Mouse (Mus musculus): ENCODE measurements around the gene Hnf1a. TPM values are rescaled to one million over a fixed set of nuclear protein-coding genes. Genes with fewer than 3 reads are reported as not detected.

Gene Hnf1a
- total and polyA plus RNA-seq, 2 experiments from 2014 or later = not detected

GRCm38 (mm10) chr5:114916777-114917176 is 54.1 kb downstream of the Hnf1a start:
- Histone ChIP-seq H3K27ac (ENCODE audit: low read depth, low read length) (no peak overlapping the region), H3K4me1 (ENCODE audit: insufficient read depth) (no peaks in the 10 kb centered on the region), H3K4me3 (ENCODE audit: low read depth, low read length) (no peak overlapping the region), H3K4me2 (ENCODE audit: low read depth) (no peak overlapping the region), H3K36me3 (ENCODE audit: insufficient read depth) (no peaks in the 10 kb centered on the region), H3K27me3 (ENCODE audit: insufficient read depth, low read length) (no peaks in the 10 kb centered on the region), H3K9ac (no peak overlapping the region), H3K9me3 (ENCODE audit: low read length) (no peaks in the 10 kb centered on the region)
- WGBS = 83% methylated on average over 4 of the region's 4 CpGs
- DNase-seq = no peak
- ATAC-seq = no peak
- TF ChIP-seq CTCF (IDR thresholded peaks at IDR 0.05; ENCODE audit: low read depth) = no peak

GRCm38 (mm10) chr5:114915854-114916253 is 55.0 kb downstream of the Hnf1a start:
- WGBS = 65% methylated on average over 5 of the region's 5 CpGs
- no peak for TF ChIP-seq CTCF (IDR thresholded peaks at IDR 0.05; ENCODE audit: low read depth)
- H3K4me2 ChIP-seq (ENCODE audit: low read depth) = no peak overlapping the region
- no peaks in the 10 kb centered on the region for H3K27me3 ChIP-seq (ENCODE audit: insufficient read depth, low read length)
- H3K4me3 ChIP-seq (ENCODE audit: low read depth, low read length) = no peak overlapping the region
- H3K4me1 ChIP-seq (ENCODE audit: insufficient read depth) = no peaks in the 10 kb centered on the region
- no peak overlapping the region for H3K27ac ChIP-seq (ENCODE audit: low read depth, low read length)
- no peaks in the 10 kb centered on the region for H3K9me3 ChIP-seq (ENCODE audit: low read length)
- H3K36me3 ChIP-seq (ENCODE audit: insufficient read depth) = no peaks in the 10 kb centered on the region
- DNase-seq (no peak), ATAC-seq (no peak)
- no peak overlapping the region; the same call in 1 of the 2 replicates for H3K9ac ChIP-seq

- Histone ChIP-seq H3K36me3 (ENCODE audit: insufficient read depth) (no peaks in the 10 kb centered on the region), H3K9me3 (ENCODE audit: low read length) (no peaks in the 10 kb centered on the region), H3K9ac (no peak overlapping the region), H3K4me2 (ENCODE audit: low read depth) (no peak overlapping the region), H3K27ac (ENCODE audit: low read depth, low read length) (no peak overlapping the region), H3K27me3 (ENCODE audit: insufficient read depth, low read length) (no peaks in the 10 kb centered on the region), H3K4me1 (ENCODE audit: insufficient read depth) (no peaks in the 10 kb centered on the region), H3K4me3 (ENCODE audit: low read depth, low read length) (no peak overlapping the region)
- WGBS = 73% methylated on average over 8 of the region's 8 CpGs
- no peak for DNase-seq
- no peak for ATAC-seq
- no peak for TF ChIP-seq CTCF (IDR thresholded peaks at IDR 0.05; ENCODE audit: low read depth)
These were observed 56.0 kb downstream of the Hnf1a start for GRCm38 (mm10) chr5:114914855-114915254.

- no peak overlapping the region for H3K27ac ChIP-seq (ENCODE audit: low read depth, low read length)
- no peak overlapping the region for H3K9ac ChIP-seq
- no peaks in the 10 kb centered on the region for H3K36me3 ChIP-seq (ENCODE audit: insufficient read depth)
- no peak overlapping the region for H3K4me3 ChIP-seq (ENCODE audit: low read depth, low read length)
- 58% methylated on average over 4 of the region's 4 CpGs for WGBS
- H3K9me3 ChIP-seq (ENCODE audit: low read length) = no peaks in the 10 kb centered on the region
- H3K4me1 ChIP-seq (ENCODE audit: insufficient read depth) = no peaks in the 10 kb centered on the region
- no peak for TF ChIP-seq CTCF (IDR thresholded peaks at IDR 0.05; ENCODE audit: low read depth)
- DNase-seq (no peak), ATAC-seq (no peak)
- no peaks in the 10 kb centered on the region for H3K27me3 ChIP-seq (ENCODE audit: insufficient read depth, low read length)
- H3K4me2 ChIP-seq (ENCODE audit: low read depth) = no peak overlapping the region
These were observed 57.2 kb downstream of the Hnf1a start for GRCm38 (mm10) chr5:114913686-114914085.

- Histone ChIP-seq H3K9ac (no peak overlapping the region), H3K4me2 (ENCODE audit: low read depth) (no peak overlapping the region), H3K4me3 (ENCODE audit: low read depth, low read length) (no peak overlapping the region), H3K27me3 (ENCODE audit: insufficient read depth, low read length) (no peaks in the 10 kb centered on the region), H3K4me1 (ENCODE audit: insufficient read depth) (no peaks in the 10 kb centered on the region), H3K9me3 (ENCODE audit: low read length) (no peaks in the 10 kb centered on the region), H3K27ac (ENCODE audit: low read depth, low read length) (no peak overlapping the region), H3K36me3 (ENCODE audit: insufficient read depth) (no peaks in the 10 kb centered on the region)
- ATAC-seq (no peak), DNase-seq (no peak)
- 52% methylated on average over 13 of the region's 13 CpGs for WGBS
- no peak for TF ChIP-seq CTCF (IDR thresholded peaks at IDR 0.05; ENCODE audit: low read depth)
These were observed 62.1 kb downstream of the Hnf1a start for GRCm38 (mm10) chr5:114908598-114909305.

GRCm38 (mm10) chr5:114902413-114902812 is 68.5 kb downstream of the Hnf1a start:
- H3K9ac ChIP-seq = no peak overlapping the region
- no peak overlapping the region for H3K4me2 ChIP-seq (ENCODE audit: low read depth)
- DNase-seq (peak; percentile 48), ATAC-seq (no peak)
- H3K4me3 ChIP-seq (ENCODE audit: low read depth, low read length) = no peak overlapping the region
- no peaks in the 10 kb centered on the region for H3K9me3 ChIP-seq (ENCODE audit: low read length)
- 37% methylated on average over 1 of the region's 1 CpGs for WGBS
- no peaks in the 10 kb centered on the region for H3K36me3 ChIP-seq (ENCODE audit: insufficient read depth)
- no peaks in the 10 kb centered on the region for H3K4me1 ChIP-seq (ENCODE audit: insufficient read depth)
- peak; percentile 76 for TF ChIP-seq CTCF (IDR thresholded peaks at IDR 0.05; ENCODE audit: low read depth)
- H3K27me3 ChIP-seq (ENCODE audit: insufficient read depth, low read length) = no peaks in the 10 kb centered on the region
- H3K27ac ChIP-seq (ENCODE audit: low read depth, low read length) = no peak overlapping the region

Other genes starting within 250 kb of the Hnf1a start
- 34.3 and 44.8 TPM in 2 replicates for gene Ankrd13a, start 196.4 kb downstream of the Hnf1a start, total RNA-seq (2014; rRNA removed)
- gene Ankrd13a, start 196.4 kb downstream of the Hnf1a start, polyA plus RNA-seq (2015; fragmentation: Nextera tagmentation; extraction: Ambion mirVana) = 20.7 and 20.8 TPM in 2 replicates
- 42.2 and 57.6 TPM in 2 replicates for gene Git2, start 195.6 kb downstream of the Hnf1a start, total RNA-seq (2014; rRNA removed)
- 21.9 and 31.1 TPM in 2 replicates for gene Git2, start 195.6 kb downstream of the Hnf1a start, polyA plus RNA-seq (2015; fragmentation: Nextera tagmentation; extraction: Ambion mirVana)
- 298 and 325 TPM in 2 replicates for gene 1500011B03Rik, start 147.6 kb downstream of the Hnf1a start, total RNA-seq (2014; rRNA removed)
- gene 1500011B03Rik, start 147.6 kb downstream of the Hnf1a start, polyA plus RNA-seq (2015; fragmentation: Nextera tagmentation; extraction: Ambion mirVana) = 378 and 431 TPM in 2 replicates
- not detected in 2 replicates for gene 4930519G04Rik, start 117.4 kb downstream of the Hnf1a start, total RNA-seq (2014; rRNA removed)
- not detected in 2 replicates for gene 4930519G04Rik, start 117.4 kb downstream of the Hnf1a start, polyA plus RNA-seq (2015; fragmentation: Nextera tagmentation; extraction: Ambion mirVana)
- 3.6 and 4.2 TPM in 2 replicates for gene Gm9936, start 112.4 kb downstream of the Hnf1a start, total RNA-seq (2014; rRNA removed)
- gene Gm9936, start 112.4 kb downstream of the Hnf1a start, polyA plus RNA-seq (2015; fragmentation: Nextera tagmentation; extraction: Ambion mirVana) = 1.8 and 3.2 TPM in 2 replicates
- 4.2 and 7.0 TPM in 2 replicates for gene Oasl2, start 74.2 kb downstream of the Hnf1a start, total RNA-seq (2014; rRNA removed)
- gene Oasl2, start 74.2 kb downstream of the Hnf1a start, polyA plus RNA-seq (2015; fragmentation: Nextera tagmentation; extraction: Ambion mirVana) = 4.2 and 4.8 TPM in 2 replicates
- gene Oasl1, start 47.9 kb downstream of the Hnf1a start, total RNA-seq (2014; rRNA removed) = 0.54 and 1.7 TPM in 2 replicates
- gene Oasl1, start 47.9 kb downstream of the Hnf1a start, polyA plus RNA-seq (2015; fragmentation: Nextera tagmentation; extraction: Ambion mirVana) = 0.38 and 0.73 TPM in 2 replicates
- gene 2210016L21Rik, start 28.9 kb downstream of the Hnf1a start, total RNA-seq (2014; rRNA removed) = 81.0 and 86.0 TPM in 2 replicates
- 167 and 170 TPM in 2 replicates for gene 2210016L21Rik, start 28.9 kb downstream of the Hnf1a start, polyA plus RNA-seq (2015; fragmentation: Nextera tagmentation; extraction: Ambion mirVana)
- gene Sppl3, start 40.0 kb upstream of the Hnf1a start, total RNA-seq (2014; rRNA removed) = 79.1 and 114 TPM in 2 replicates
- gene Sppl3, start 40.0 kb upstream of the Hnf1a start, polyA plus RNA-seq (2015; fragmentation: Nextera tagmentation; extraction: Ambion mirVana) = 36.0 and 43.5 TPM in 2 replicates
- not detected in 2 replicates for gene Gm10401, start 127.2 kb upstream of the Hnf1a start, total RNA-seq (2014; rRNA removed)
- gene Gm10401, start 127.2 kb upstream of the Hnf1a start, polyA plus RNA-seq (2015; fragmentation: Nextera tagmentation; extraction: Ambion mirVana) = 32.5 and 44.0 TPM in 2 replicates
- 11.8 and 13.9 TPM in 2 replicates for gene Acads, start 148.3 kb upstream of the Hnf1a start, total RNA-seq (2014; rRNA removed)
- gene Acads, start 148.3 kb upstream of the Hnf1a start, polyA plus RNA-seq (2015; fragmentation: Nextera tagmentation; extraction: Ambion mirVana) = 12.1 and 12.5 TPM in 2 replicates
- 24.7 and 27.2 TPM in 2 replicates for gene Unc119b, start 163.9 kb upstream of the Hnf1a start, total RNA-seq (2014; rRNA removed)
- gene Unc119b, start 163.9 kb upstream of the Hnf1a start, polyA plus RNA-seq (2015; fragmentation: Nextera tagmentation; extraction: Ambion mirVana) = 17.4 and 20.3 TPM in 2 replicates
- 49.9 and 58.6 TPM in 2 replicates for gene Mlec, start 187.1 kb upstream of the Hnf1a start, total RNA-seq (2014; rRNA removed)
- 8.4 and 15.7 TPM in 2 replicates for gene Mlec, start 187.1 kb upstream of the Hnf1a start, polyA plus RNA-seq (2015; fragmentation: Nextera tagmentation; extraction: Ambion mirVana)
- gene Cabp1, start 223.3 kb upstream of the Hnf1a start, total RNA-seq (2014; rRNA removed) = 28.1 and 31.5 TPM in 2 replicates
- gene Cabp1, start 223.3 kb upstream of the Hnf1a start, polyA plus RNA-seq (2015; fragmentation: Nextera tagmentation; extraction: Ambion mirVana) = 12.6 and 19.4 TPM in 2 replicates